Comparison of ENCODE assay signal across 12 mouse cellular contexts in genomic region chr6:16956771-16957435, GRCm38 (mm10). TPM values are rescaled to one million over a fixed set of nuclear protein-coding genes. Genes with fewer than 3 reads are reported as not detected.
DNase-seq lines count a peak whose midpoint lies in the region; ATAC-seq lines count a peak whose summit lies in the region.
"Had no signal": no experiment of that assay in that cellular context is flagged by ENCODE, and none has a peak within 500 bp of the region (broad histone marks: within the 10 kb centered on the region; RNA-seq: fewer than 3 reads in every experiment).

No protein-coding gene starts in this region.

- no peak overlapping the region for H3K27ac ChIP-seq in forebrain, embryonic 12.5 days
- H3K27ac ChIP-seq in forebrain, embryonic 10.5 days, result no peak overlapping the region
- H3K27ac ChIP-seq in midbrain, embryonic 13.5 days, result peak overlapping the region; percentile 1; the same call in 1 of the 2 replicates
- H3K27ac ChIP-seq in midbrain, embryonic 10.5 days (replicated peaks), result no peak overlapping the region

- no peaks in the 10 kb centered on the region for H3K27me3 ChIP-seq in forebrain, embryonic 12.5 days
- H3K27me3 ChIP-seq in forebrain, embryonic 10.5 days (ENCODE audit: poor library complexity, severe bottlenecking), result no peaks in the 10 kb centered on the region
- H3K27me3 ChIP-seq in midbrain, embryonic 13.5 days, result no peaks in the 10 kb centered on the region
- no peaks in the 10 kb centered on the region for H3K27me3 ChIP-seq in midbrain, embryonic 10.5 days (ENCODE audit: low read depth, poor library complexity, severe bottlenecking)

- H3K4me2 ChIP-seq in forebrain, embryonic 12.5 days, result no peak overlapping the region
- no peak overlapping the region for H3K4me2 ChIP-seq in midbrain, embryonic 13.5 days (replicated peaks)

- H3K4me3 ChIP-seq in forebrain, embryonic 12.5 days (replicated peaks), result no peak overlapping the region
- H3K4me3 ChIP-seq in forebrain, embryonic 10.5 days, result no peak overlapping the region
- no peak overlapping the region for H3K4me3 ChIP-seq in midbrain, embryonic 13.5 days (replicated peaks)
- no peak overlapping the region for H3K4me3 ChIP-seq in midbrain, embryonic 10.5 days

- H3K9ac ChIP-seq in forebrain, embryonic 12.5 days, result no peak overlapping the region
- no peak overlapping the region; the same call in 1 of the 2 replicates for H3K9ac ChIP-seq in midbrain, embryonic 13.5 days (replicated peaks)

- WGBS in forebrain, embryonic 12.5 days, result 63% methylated on average over 6 of the region's 6 CpGs
- 83% methylated on average over 6 of the region's 6 CpGs for WGBS in forebrain, embryonic 10.5 days
- 61% methylated on average over 6 of the region's 6 CpGs for WGBS in midbrain, embryonic 13.5 days
- 85% methylated on average over 6 of the region's 6 CpGs for WGBS in midbrain, embryonic 10.5 days

- H3K9me3 ChIP-seq in forebrain, embryonic 12.5 days, result no peaks in the 10 kb centered on the region
- no peaks in the 10 kb centered on the region for H3K9me3 ChIP-seq in forebrain, embryonic 10.5 days
- H3K9me3 ChIP-seq in midbrain, embryonic 13.5 days, result no peaks in the 10 kb centered on the region
- no peaks in the 10 kb centered on the region for H3K9me3 ChIP-seq in midbrain, embryonic 10.5 days (replicated peaks)

- intact Hi-C loops in gastrocnemius, postnatal 36 days (cut with DNase I), result no loop called here

- ATAC-seq in forebrain, embryonic 12.5 days (ENCODE audit: low FRiP score), result peak; percentile 64; the same call in 1 of the 2 replicates
- peak; percentile 84 for ATAC-seq in midbrain, embryonic 13.5 days

- no peaks in the 10 kb centered on the region for H3K36me3 ChIP-seq in forebrain, embryonic 12.5 days (replicated peaks)
- H3K36me3 ChIP-seq in forebrain, embryonic 10.5 days (replicated peaks), result no peaks in the 10 kb centered on the region
- no peaks in the 10 kb centered on the region for H3K36me3 ChIP-seq in midbrain, embryonic 13.5 days
- H3K36me3 ChIP-seq in midbrain, embryonic 10.5 days, result no peaks in the 10 kb centered on the region

- no peak for DNase-seq in forebrain, embryonic 10.5 days (ENCODE audit: extremely low spot score, low spot score)
- no peak for DNase-seq in midbrain, embryonic 10.5 days (ENCODE audit: low spot score)
- DNase-seq in layer of hippocampus, postnatal 10 days (ENCODE audit: low spot score in 2 of 2), result peak; percentile 7 to 17
- peak; percentile 27 to 43 for DNase-seq in right cerebral cortex, postnatal 10 days (ENCODE audit: low spot score in 2 of 2)
- DNase-seq in gastrocnemius, postnatal 36 days, result no peak
- DNase-seq in B cell, adult 2 months, result no peak
- DNase-seq: adrenal gland, postnatal 25 days; cerebellum, postnatal 36 days; kidney, postnatal 10 days; lung, postnatal 4 days had no signal

- no peaks in the 10 kb centered on the region for H3K4me1 ChIP-seq in forebrain, embryonic 12.5 days
- H3K4me1 ChIP-seq in forebrain, embryonic 10.5 days, result no peaks in the 10 kb centered on the region
- 0 out of 2 replicates have a peak, but pooled peaks cover 6% of the 10 kb centered on the region for H3K4me1 ChIP-seq in midbrain, embryonic 13.5 days (replicated peaks)
- H3K4me1 ChIP-seq in midbrain, embryonic 10.5 days, result no peaks in the 10 kb centered on the region

RNA-seq across cellular contexts. Expression of gene Tfec, which starts 58.7 kb away (rescaled TPM):
- polyA plus RNA-seq in forebrain, embryonic 12.5 days (2016; fragmentation: Nextera tagmentation; extraction: Ambion mirVana), result 0.36 and 0.49 TPM in 2 replicates
- 1.1 and 1.6 TPM in 2 replicates for polyA plus RNA-seq in forebrain, embryonic 10.5 days (2016; fragmentation: Nextera tagmentation; extraction: Ambion mirVana)
- 0.15 and 0.62 TPM in 2 replicates for polyA plus RNA-seq in midbrain, embryonic 13.5 days (2015; fragmentation: Nextera tagmentation; extraction: Ambion mirVana)
- polyA plus RNA-seq in midbrain, embryonic 10.5 days (2016; fragmentation: Nextera tagmentation; extraction: Ambion mirVana), result 1.9 and 2.1 TPM in 2 replicates
- under 1 TPM in 1 of 2 experiments, not detected in 1; 0.46 TPM for total RNA-seq in layer of hippocampus, postnatal 10 days (2021)
- not detected for total RNA-seq in gastrocnemius, postnatal 36 days (2021)

Comparison
In these comparisons a context has a peak if more than half of its experiments do, and no peak if none do; other contexts are left out.
1. DNase-seq: peak in layer of hippocampus, postnatal 10 days (2 of 2) and right cerebral cortex, postnatal 10 days (2 of 2); none in forebrain, embryonic 10.5 days (single experiment), midbrain, embryonic 10.5 days (single experiment), gastrocnemius, postnatal 36 days (0 of 2) and B cell, adult 2 months (0 of 2).